Mouse (Mus musculus) heart, embryonic 16.5 days (tissue): Measurements from ENCODE around the gene Tha1. TPM values are rescaled to one million over a fixed set of nuclear protein-coding genes. Genes with fewer than 3 reads are reported as not detected.

ENCODE experiments used
- ATAC-seq: fragments of 200-750 bp; cut with Nextera tagmentation; replicated peaks from 2 replicates; pipeline ENCODE4 v1.8.0; 2017; ENCODE audit warnings: moderate number of reproducible peaks; ENCODE audit not compliant: insufficient read depth, low FRiP score; ENCODE audit errors: extremely low read depth
- H3K27ac ChIP-seq: fragments of 300-500 bp; sonication (generic); 2 replicates; pipeline ENCODE4 v1.5.1; 2014; ENCODE audit warnings: mild to moderate bottlenecking, low read length, control low read depth, moderate library complexity
- H3K27me3 ChIP-seq: fragments of 300-500 bp; sonication (generic); 2 replicates; pipeline ENCODE4 v1.6.1; 2014; ENCODE audit warnings: low read length, mixed read lengths; ENCODE audit not compliant: control insufficient read depth, insufficient read depth
- H3K36me3 ChIP-seq: fragments of 300-500 bp; sonication (generic); 2 replicates; pipeline ENCODE4 v1.6.1; 2014; ENCODE audit not compliant: control insufficient read depth, insufficient read depth
- H3K4me1 ChIP-seq: fragments of 300-500 bp; sonication (generic); 2 replicates; pipeline ENCODE4 v1.6.1; 2014; ENCODE audit warnings: low read length, mixed read lengths; ENCODE audit not compliant: control insufficient read depth, insufficient read depth
- H3K4me2 ChIP-seq: fragments of 300-500 bp; sonication (generic); 2 replicates; pipeline ENCODE4 v1.6.1; 2014; ENCODE audit warnings: low read depth, mild to moderate bottlenecking, control low read depth, low read length
- H3K4me3 ChIP-seq: fragments of 300-500 bp; sonication (generic); 2 replicates; pipeline ENCODE4 v1.5.1; 2014; ENCODE audit warnings: mild to moderate bottlenecking, control low read depth, low read length
- H3K9ac ChIP-seq: fragments of 300-500 bp; sonication (generic); 2 replicates; pipeline ENCODE4 v1.6.1; 2014; ENCODE audit warnings: low read length, control low read depth
- H3K9me3 ChIP-seq: fragments of 300-500 bp; sonication (generic); replicated peaks from 2 replicates; pipeline ENCODE4 v1.6.1; 2016; ENCODE audit warnings: low read length; ENCODE audit not compliant: control insufficient read depth
- WGBS: fragments of 180-500 bp; shearing (Covaris S2); extraction: QIAGEN DNeasy Blood & Tissue Kit; methylation state at CpG from one replicate; pipeline ENCODE4 v1.1.7; 2014; 5-methylcytosine and 5-hydroxymethylcytosine counted together
- polyA plus RNA-seq: library from polyadenylated mRNA; unstranded; fragments of >200 nt; fragmentation: Nextera tagmentation; extraction: Ambion mirVana; gene quantifications from 2 replicates; pipeline ENCODE4 v1.2.1, GENCODE M21; 2015

Gene Tha1
- polyA plus RNA-seq, 1 experiment from 2014 or later = 7.4 TPM

- Histone ChIP-seq H3K9me3 (no peaks in the 10 kb centered on the region), H3K4me3 (peak overlapping the region; percentile 74), H3K4me1 (peaks cover 83% of the 10 kb centered on the region), H3K9ac (peak overlapping the region; percentile 82), H3K27ac (peak overlapping the region; percentile 99), H3K4me2 (peak overlapping the region; percentile 90), H3K36me3 (0 out of 2 replicates have a peak, but pooled peaks cover 3% of the 10 kb centered on the region), H3K27me3 (no peaks in the 10 kb centered on the region)
- WGBS = 47% methylated on average over 3 of the region's 3 CpGs
- no peak for ATAC-seq
These were observed 45.9 kb downstream of the Tha1 start for GRCm38 (mm10) chr11:117827386-117827785.

GRCm38 (mm10) chr11:117826916-117827315, 46.4 kb downstream of the Tha1 start:
- Histone ChIP-seq H3K9ac (peak overlapping the region; percentile 82), H3K36me3 (0 out of 2 replicates have a peak, but pooled peaks cover 7% of the 10 kb centered on the region), H3K27me3 (no peaks in the 10 kb centered on the region), H3K4me1 (peaks cover 80% of the 10 kb centered on the region), H3K9me3 (no peaks in the 10 kb centered on the region), H3K4me3 (peak overlapping the region; percentile 74), H3K4me2 (peak overlapping the region; percentile 90), H3K27ac (peak overlapping the region; percentile 99)
- no peak for ATAC-seq
- 59% methylated on average over 8 of the region's 8 CpGs for WGBS

- WGBS = 14% methylated on average over 5 of the region's 5 CpGs
- peaks cover 79% of the 10 kb centered on the region for H3K4me1 ChIP-seq
- H3K27ac ChIP-seq = peak overlapping the region; percentile 99
- H3K27me3 ChIP-seq = no peaks in the 10 kb centered on the region
- H3K4me3 ChIP-seq = peak overlapping the region; percentile 74
- H3K4me2 ChIP-seq = peak overlapping the region; percentile 90
- peak overlapping the region; percentile 82 for H3K9ac ChIP-seq
- ATAC-seq = no peak
- peaks cover 12% of the 10 kb centered on the region; the same call in 1 of the 2 replicates for H3K36me3 ChIP-seq
- H3K9me3 ChIP-seq = no peaks in the 10 kb centered on the region
These were observed 47.1 kb downstream of the Tha1 start for GRCm38 (mm10) chr11:117826164-117826563.

- peaks cover 13% of the 10 kb centered on the region; the same call in 1 of the 2 replicates for H3K36me3 ChIP-seq
- peak within 1 kb of the TSS; percentile 82 for H3K9ac ChIP-seq
- H3K4me1 ChIP-seq = peaks cover 76% of the 10 kb centered on the region
- ATAC-seq = peak; percentile 18
- H3K27me3 ChIP-seq = no peaks in the 10 kb centered on the region
- H3K9me3 ChIP-seq = no peaks in the 10 kb centered on the region
- peak within 1 kb of the TSS; percentile 74 for H3K4me3 ChIP-seq
- WGBS = under 1% methylated on average over 34 of the region's 34 CpGs
- H3K4me2 ChIP-seq = peak within 1 kb of the TSS; percentile 90
- H3K27ac ChIP-seq = peak within 1 kb of the TSS; percentile 99
These were observed 47.8 kb downstream of the Tha1 start, which contains the start of the genes Afmid and Tk1 for GRCm38 (mm10) chr11:117825333-117826101. TSS of gene Afmid (plus strand) at chr11:117825924. TSS of gene Tk1 (minus strand) at chr11:117826092.

GRCm38 (mm10) chr11:117824060-117824969, 49.0 kb downstream of the Tha1 start:
- 10% methylated on average over 23 of the region's 23 CpGs for WGBS
- Histone ChIP-seq H3K9me3 (no peaks in the 10 kb centered on the region), H3K4me1 (peaks cover 73% of the 10 kb centered on the region), H3K4me3 (peak overlapping the region; percentile 74), H3K27ac (peak overlapping the region; percentile 99), H3K4me2 (peak overlapping the region; percentile 90), H3K27me3 (no peaks in the 10 kb centered on the region), H3K36me3 (peaks cover 22% of the 10 kb centered on the region), H3K9ac (peak overlapping the region; percentile 82)
- peak; percentile 37; the same call in 1 of the 2 replicates for ATAC-seq

GRCm38 (mm10) chr11:117823411-117823810, 49.9 kb downstream of the Tha1 start:
- ATAC-seq = no peak
- H3K9me3 ChIP-seq = no peaks in the 10 kb centered on the region
- H3K4me3 ChIP-seq = no peak overlapping the region
- H3K27ac ChIP-seq = peak overlapping the region; percentile 76
- WGBS = 87% methylated on average over 6 of the region's 6 CpGs
- peaks cover 28% of the 10 kb centered on the region for H3K36me3 ChIP-seq
- H3K9ac ChIP-seq = peak overlapping the region; percentile 48
- H3K4me2 ChIP-seq = peak overlapping the region; percentile 90; the same call in 1 of the 2 replicates
- peaks cover 71% of the 10 kb centered on the region for H3K4me1 ChIP-seq
- no peaks in the 10 kb centered on the region for H3K27me3 ChIP-seq

GRCm38 (mm10) chr11:117822728-117823241, 50.5 kb downstream of the Tha1 start:
- 36% methylated on average over 7 of the region's 7 CpGs for WGBS
- peak overlapping the region; percentile 54 for H3K9ac ChIP-seq
- H3K36me3 ChIP-seq = peaks cover 34% of the 10 kb centered on the region
- H3K4me2 ChIP-seq = peak overlapping the region; percentile 90
- no peak for ATAC-seq
- peak overlapping the region; percentile 76 for H3K27ac ChIP-seq
- no peaks in the 10 kb centered on the region for H3K27me3 ChIP-seq
- H3K9me3 ChIP-seq = no peaks in the 10 kb centered on the region
- H3K4me3 ChIP-seq = no peak overlapping the region
- H3K4me1 ChIP-seq = peaks cover 71% of the 10 kb centered on the region

GRCm38 (mm10) chr11:117821868-117822267, 51.4 kb downstream of the Tha1 start:
- H3K4me2 ChIP-seq = no peak overlapping the region
- peak overlapping the region; percentile 17; the same call in 1 of the 2 replicates for H3K27ac ChIP-seq
- no peaks in the 10 kb centered on the region for H3K27me3 ChIP-seq
- WGBS = 93% methylated on average over 9 of the region's 9 CpGs
- H3K9me3 ChIP-seq = no peaks in the 10 kb centered on the region
- peaks cover 38% of the 10 kb centered on the region for H3K36me3 ChIP-seq
- ATAC-seq = no peak
- H3K9ac ChIP-seq = no peak overlapping the region
- H3K4me1 ChIP-seq = peaks cover 62% of the 10 kb centered on the region
- no peak overlapping the region for H3K4me3 ChIP-seq
